Mouse (Mus musculus): ENCODE measurements around the gene Gzmk. TPM values are rescaled to one million over a fixed set of nuclear protein-coding genes. Genes with fewer than 3 reads are reported as not detected.

The Gzmk gene
- 22.6 TPM for polyA plus RNA-seq (2017; shearing (Covaris generic))

GRCm38 (mm10) chr13:113225811-113226210 is at the start of gene Gzmk:
Gene Gzmk, minus strand, starts transcription at chr13:113225908.

GRCm38 (mm10) chr13:113209624-113210023 is 16.1 kb downstream of the Gzmk start, which contains the start of gene Esm1:
Gene Esm1, plus strand, starts transcription at chr13:113209659.

Other genes starting within 250 kb of the Gzmk start
- gene Ccno, start 238.1 kb downstream of the Gzmk start, polyA plus RNA-seq (2017; shearing (Covaris generic)), result 1.5 TPM
- 0.21 TPM for gene Mcidas, start 232.1 kb downstream of the Gzmk start, polyA plus RNA-seq (2017; shearing (Covaris generic))
- gene Cdc20b, start 190.8 kb downstream of the Gzmk start, polyA plus RNA-seq (2017; shearing (Covaris generic)), result not detected
- not detected for gene Gpx8, start 179.5 kb downstream of the Gzmk start, polyA plus RNA-seq (2017; shearing (Covaris generic))
- gene Gzma, start 124.9 kb downstream of the Gzmk start, polyA plus RNA-seq (2017; shearing (Covaris generic)), result 1.6 TPM
- 2.0 TPM for gene Esm1, start 16.2 kb downstream of the Gzmk start, polyA plus RNA-seq (2017; shearing (Covaris generic))
- not detected for gene BC067074, start 67.3 kb upstream of the Gzmk start, polyA plus RNA-seq (2017; shearing (Covaris generic))